Mouse (Mus musculus) kidney, embryonic 14.5 days (tissue): ENCODE measurements around the gene Scaf11. TPM values are rescaled to one million over a fixed set of nuclear protein-coding genes. Genes with fewer than 3 reads are reported as not detected.

ENCODE experiments used
- ATAC-seq: fragments of 200-750 bp; cut with Nextera tagmentation; 2 replicates; pipeline ENCODE4 v1.8.0; 2017; ENCODE audit warnings: moderate number of reproducible peaks, mild to moderate bottlenecking, moderate TSS enrichment, moderate library complexity; ENCODE audit not compliant: low FRiP score, low TSS enrichment
- H3K27ac ChIP-seq: fragments of 300-500 bp; sonication (generic); 2 replicates; pipeline ENCODE4 v1.5.1; 2014; ENCODE audit warnings: low read depth, mild to moderate bottlenecking, low read length, moderate library complexity, mixed read lengths
- H3K27me3 ChIP-seq: fragments of 300-500 bp; sonication (generic); 2 replicates; pipeline ENCODE4 v1.6.1; 2014; ENCODE audit warnings: mild to moderate bottlenecking, low read length; ENCODE audit not compliant: control insufficient read depth, insufficient read depth
- H3K36me3 ChIP-seq: fragments of 300-500 bp; sonication (generic); 2 replicates; pipeline ENCODE4 v1.6.1; 2014; ENCODE audit warnings: low read length, mixed read lengths; ENCODE audit not compliant: control insufficient read depth, insufficient read depth
- H3K4me1 ChIP-seq: fragments of 300-500 bp; sonication (generic); 2 replicates; pipeline ENCODE4 v1.6.1; 2014; ENCODE audit warnings: low read length, mixed read lengths; ENCODE audit not compliant: control insufficient read depth, insufficient read depth
- H3K4me2 ChIP-seq: fragments of 300-500 bp; sonication (generic); replicated peaks from 2 replicates; pipeline ENCODE4 v1.6.1; 2014; ENCODE audit warnings: low read depth, mild to moderate bottlenecking, low read length
- H3K4me3 ChIP-seq: fragments of 300-500 bp; sonication (generic); 2 replicates; pipeline ENCODE4 v1.5.1; 2014; ENCODE audit warnings: mild to moderate bottlenecking, low read length
- H3K9ac ChIP-seq: fragments of 300-500 bp; sonication (generic); 2 replicates; pipeline ENCODE4 v1.6.1; 2014; ENCODE audit warnings: low read depth, mild to moderate bottlenecking, low read length, moderate library complexity
- H3K9me3 ChIP-seq: fragments of 300-500 bp; sonication (generic); 2 replicates; pipeline ENCODE4 v1.6.1; 2016; ENCODE audit warnings: low read length; ENCODE audit not compliant: control insufficient read depth
- WGBS: fragments of 180-500 bp; shearing (Covaris S2); extraction: QIAGEN DNeasy Blood & Tissue Kit; methylation state at CpG from one replicate; pipeline ENCODE4 v1.1.7; 2014; 5-methylcytosine and 5-hydroxymethylcytosine counted together
- polyA plus RNA-seq: library from polyadenylated mRNA; unstranded; fragments of >200 nt; fragmentation: Nextera tagmentation; extraction: Ambion mirVana; gene quantifications from 2 replicates; pipeline ENCODE4 v1.2.1, GENCODE M21; 2014

The Scaf11 gene
- polyA plus RNA-seq, 1 experiment from 2014 or later, result 115 TPM

DNA sequence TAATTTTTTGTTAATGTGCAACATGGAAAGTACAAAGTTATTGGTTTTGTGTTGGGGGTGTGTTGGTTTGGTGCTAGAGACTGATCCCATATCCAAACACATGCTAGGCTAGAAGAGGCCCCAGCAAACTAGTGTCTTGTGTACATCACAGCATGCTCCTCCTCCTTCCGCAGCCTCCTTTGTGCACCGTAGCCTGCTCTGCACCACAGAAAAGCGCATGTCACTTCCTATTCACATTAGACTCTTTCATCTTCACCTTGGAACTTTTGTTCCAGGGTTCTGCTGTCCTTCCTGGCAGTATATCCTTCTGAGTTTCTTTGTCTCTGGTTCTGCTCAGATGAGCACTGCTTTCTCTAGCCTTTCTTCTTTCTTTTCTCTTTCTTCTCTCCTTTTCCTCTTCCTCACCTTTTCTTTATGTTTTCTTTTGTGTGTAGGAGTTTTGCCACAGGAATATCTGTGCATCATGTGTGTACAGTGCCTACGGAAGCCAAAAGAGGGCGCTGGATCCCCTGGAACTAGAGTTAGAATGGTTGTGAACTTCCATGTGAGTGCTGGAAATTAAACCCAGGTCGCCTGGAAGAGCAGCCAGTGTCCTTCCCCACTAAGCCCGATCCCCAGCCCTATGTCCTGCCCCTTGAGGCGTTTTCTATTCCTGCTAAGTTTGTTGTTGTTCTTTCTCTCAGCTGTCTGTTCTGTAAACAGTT, 63.9 kb downstream of the Scaf11 start:
- no peaks in the 10 kb centered on the region for H3K27me3 ChIP-seq
- no peaks in the 10 kb centered on the region for H3K9me3 ChIP-seq
- H3K4me2 ChIP-seq, result no peak overlapping the region
- H3K36me3 ChIP-seq, result peaks cover 59% of the 10 kb centered on the region
- 87% methylated on average over 8 of the region's 8 CpGs for WGBS
- no peak overlapping the region for H3K27ac ChIP-seq
- H3K4me3 ChIP-seq, result no peak overlapping the region
- no peak overlapping the region for H3K9ac ChIP-seq
- no peaks in the 10 kb centered on the region for H3K4me1 ChIP-seq
- ATAC-seq, result no peak

DNA sequence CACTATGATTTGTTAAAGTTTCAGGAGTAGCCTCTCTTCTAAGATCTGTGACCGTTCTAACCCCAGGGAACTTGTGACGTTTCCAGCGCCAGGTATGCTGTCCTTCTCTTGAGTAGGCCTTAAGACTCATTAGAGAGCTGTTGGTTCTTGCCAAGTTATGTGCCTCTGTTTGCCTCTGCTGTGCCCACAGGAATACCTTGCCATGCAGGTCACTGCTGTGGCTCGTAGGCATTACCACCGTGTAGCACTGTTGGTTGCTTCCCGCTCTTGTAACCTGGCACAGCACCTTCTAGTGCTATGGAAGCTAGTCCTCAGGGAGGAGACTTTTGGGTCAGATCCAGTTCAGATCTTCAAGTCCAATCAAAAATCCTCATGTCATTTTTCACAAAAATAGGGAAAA, 65.6 kb downstream of the Scaf11 start:
- ATAC-seq, result no peak
- Histone ChIP-seq H3K27me3 (no peaks in the 10 kb centered on the region), H3K27ac (no peak overlapping the region), H3K36me3 (peaks cover 66% of the 10 kb centered on the region), H3K9ac (no peak overlapping the region), H3K4me1 (no peaks in the 10 kb centered on the region), H3K4me3 (no peak overlapping the region), H3K9me3 (no peaks in the 10 kb centered on the region), H3K4me2 (no peak overlapping the region)
- 96% methylated on average over 6 of the region's 6 CpGs for WGBS

DNA sequence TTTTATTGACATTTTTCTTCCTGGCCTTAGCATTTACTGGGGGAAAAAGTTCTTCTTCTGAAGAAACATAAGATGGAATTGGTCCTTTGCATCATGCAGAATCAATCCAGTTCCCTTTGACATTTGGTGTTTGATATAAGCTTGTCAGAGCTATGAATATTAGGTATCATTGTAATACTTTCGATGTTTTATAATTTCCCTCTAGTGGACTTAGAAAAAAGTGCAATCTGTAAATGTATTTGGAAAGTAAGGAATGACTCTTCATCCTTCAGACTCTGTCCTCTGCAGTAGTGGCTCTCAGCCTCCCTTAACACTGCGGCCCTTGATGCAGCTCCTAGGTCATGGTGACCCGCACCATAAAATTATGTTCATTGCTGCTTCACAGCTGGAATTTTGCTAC, 67.8 kb downstream of the Scaf11 start:
- Histone ChIP-seq H3K9ac (no peak overlapping the region), H3K27me3 (no peaks in the 10 kb centered on the region), H3K36me3 (peaks cover 64% of the 10 kb centered on the region)

DNA sequence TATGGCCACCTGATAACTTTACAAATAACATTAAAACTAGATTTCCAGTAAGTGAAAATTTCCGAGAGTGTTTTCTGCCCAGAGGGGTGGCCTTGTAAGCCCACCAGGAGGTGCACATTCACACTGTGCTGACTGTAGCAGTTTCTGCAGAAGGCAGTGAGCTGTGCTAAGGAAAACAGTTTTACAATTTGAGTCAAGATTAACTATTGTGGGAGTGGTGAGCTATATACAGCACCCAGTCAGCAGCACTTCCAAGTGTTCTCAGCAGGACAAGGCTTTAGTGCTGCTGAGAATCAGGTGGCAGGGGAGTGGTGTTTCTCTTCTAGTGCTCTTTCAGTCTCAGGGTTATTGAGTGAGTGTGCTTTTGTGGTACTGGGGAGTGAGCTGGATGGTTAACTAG, 72.1 kb downstream of the Scaf11 start:
- no peak overlapping the region for H3K9ac ChIP-seq
- H3K4me3 ChIP-seq, result no peak overlapping the region
- H3K4me1 ChIP-seq, result no peaks in the 10 kb centered on the region
- peaks cover 41% of the 10 kb centered on the region for H3K36me3 ChIP-seq
- 73% methylated on average over 1 of the region's 1 CpGs for WGBS
- H3K27me3 ChIP-seq, result no peaks in the 10 kb centered on the region
- ATAC-seq, result no peak; the same call in 1 of the 2 replicates
- no peak overlapping the region for H3K4me2 ChIP-seq
- no peaks in the 10 kb centered on the region for H3K9me3 ChIP-seq
- no peak overlapping the region for H3K27ac ChIP-seq

More for the DNA sequence above, 67.8 kb downstream of the Scaf11 start:
- H3K4me2 ChIP-seq, result no peak overlapping the region
- H3K9me3 ChIP-seq, result no peaks in the 10 kb centered on the region
- no peaks in the 10 kb centered on the region for H3K4me1 ChIP-seq
- H3K27ac ChIP-seq, result no peak overlapping the region
- 92% methylated on average over 3 of the region's 3 CpGs for WGBS
- H3K4me3 ChIP-seq, result no peak overlapping the region
- ATAC-seq, result no peak

DNA sequence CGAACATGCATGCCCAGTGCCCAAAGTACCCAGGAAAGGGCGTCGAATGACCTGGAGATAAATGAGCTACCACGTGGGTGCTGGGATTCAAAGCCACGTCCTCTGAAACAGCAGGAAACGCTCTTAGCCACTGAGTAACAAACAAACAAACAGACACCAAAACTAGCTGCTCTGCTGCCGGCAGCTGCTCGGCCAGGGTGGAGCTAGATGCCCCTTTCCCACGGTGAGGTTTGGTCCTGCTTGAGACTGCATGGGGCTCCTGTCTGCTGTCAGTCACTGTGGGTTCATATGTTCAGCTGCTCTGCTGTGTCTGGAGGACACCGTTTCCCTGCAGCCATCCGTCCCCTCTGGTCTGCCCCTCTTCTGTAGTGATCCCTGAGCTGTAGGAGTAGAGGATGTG, 78.4 kb downstream of the Scaf11 start:
- Histone ChIP-seq H3K9me3 (no peaks in the 10 kb centered on the region), H3K9ac (no peak overlapping the region), H3K4me2 (no peak overlapping the region), H3K36me3 (peaks cover 51% of the 10 kb centered on the region), H3K4me1 (no peaks in the 10 kb centered on the region), H3K27me3 (no peaks in the 10 kb centered on the region), H3K4me3 (no peak overlapping the region), H3K27ac (no peak overlapping the region)
- no peak for ATAC-seq
- whole genome bisulfite sequencing, result 91% methylated on average over 11 of the region's 11 CpGs

DNA sequence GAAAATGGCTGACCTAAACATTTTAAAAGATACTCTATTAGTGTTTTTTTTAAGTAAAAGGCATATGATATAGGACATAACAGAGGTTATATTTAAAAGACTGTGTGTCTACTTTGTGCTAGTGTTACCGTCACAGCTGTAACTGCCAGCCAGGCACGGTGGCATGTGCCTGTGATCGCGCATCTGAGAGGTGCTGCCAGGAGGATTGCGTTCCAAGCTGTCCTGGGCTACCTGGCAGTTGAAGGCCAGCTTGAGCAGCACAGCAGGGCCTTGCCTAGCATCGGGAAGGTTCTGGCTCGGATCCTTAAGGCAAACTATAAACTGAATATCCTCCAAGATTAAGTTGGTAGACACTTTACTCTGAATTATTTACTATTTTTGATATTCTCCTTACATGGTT, 82.9 kb downstream of the Scaf11 start:
- H3K27ac ChIP-seq, result no peak overlapping the region
- H3K36me3 ChIP-seq, result peaks cover 58% of the 10 kb centered on the region
- no peaks in the 10 kb centered on the region for H3K27me3 ChIP-seq
- no peaks in the 10 kb centered on the region for H3K9me3 ChIP-seq
- no peak overlapping the region for H3K4me2 ChIP-seq
- no peak overlapping the region for H3K4me3 ChIP-seq
- no peak overlapping the region for H3K9ac ChIP-seq
- ATAC-seq, result no peak
- no peaks in the 10 kb centered on the region for H3K4me1 ChIP-seq
- WGBS, result 92% methylated on average over 7 of the region's 7 CpGs

DNA sequence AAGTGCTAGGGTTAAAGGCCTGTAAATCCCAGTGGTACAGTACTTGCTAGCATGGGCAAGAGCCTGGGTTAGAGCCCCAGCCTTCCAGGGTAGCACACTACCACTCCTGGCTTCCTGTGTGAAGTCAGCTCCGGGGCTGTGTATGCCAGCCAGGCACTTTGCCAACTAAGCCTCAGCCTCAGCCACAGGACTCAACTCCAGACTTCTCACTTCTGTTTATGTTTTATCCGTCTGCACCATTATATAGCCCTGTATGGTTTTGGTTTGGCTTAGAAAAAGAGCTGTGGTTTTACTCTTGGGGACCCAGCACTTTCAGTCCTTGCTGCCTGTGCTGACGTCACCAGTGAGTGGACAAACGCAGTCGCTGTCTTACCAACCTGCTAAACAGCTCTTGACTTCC, 83.4 kb downstream of the Scaf11 start:
- H3K4me2 ChIP-seq, result no peak overlapping the region
- H3K36me3 ChIP-seq, result peaks cover 59% of the 10 kb centered on the region
- 90% methylated on average over 5 of the region's 5 CpGs for WGBS
- H3K27ac ChIP-seq, result no peak overlapping the region
- ATAC-seq, result no peak
- no peak overlapping the region for H3K4me3 ChIP-seq
- no peaks in the 10 kb centered on the region for H3K27me3 ChIP-seq
- H3K9me3 ChIP-seq, result no peaks in the 10 kb centered on the region
- H3K9ac ChIP-seq, result no peak overlapping the region
- H3K4me1 ChIP-seq, result no peaks in the 10 kb centered on the region

DNA sequence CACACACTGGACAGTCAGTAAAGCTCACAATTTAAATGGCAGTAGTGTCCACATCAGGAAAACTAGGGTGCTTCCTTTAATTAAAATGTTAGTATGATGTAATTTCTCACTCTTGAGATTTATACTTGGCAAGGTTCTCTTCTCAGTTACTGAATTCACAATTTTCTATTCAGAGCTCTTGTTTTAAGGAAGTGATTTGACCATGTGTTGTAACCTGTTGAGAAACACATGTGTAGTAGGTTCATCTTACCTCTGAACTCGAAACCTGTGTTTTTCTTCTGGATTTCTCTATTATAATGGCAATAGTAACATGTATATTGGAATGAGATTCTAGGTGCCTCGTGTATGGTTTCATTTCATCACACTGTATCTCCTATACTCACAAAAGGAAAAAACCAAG, 84.4 kb downstream of the Scaf11 start:
- Histone ChIP-seq H3K4me1 (no peaks in the 10 kb centered on the region), H3K27me3 (no peaks in the 10 kb centered on the region), H3K4me3 (no peak overlapping the region), H3K9me3 (no peaks in the 10 kb centered on the region), H3K9ac (no peak overlapping the region), H3K27ac (no peak overlapping the region), H3K4me2 (no peak overlapping the region), H3K36me3 (peaks cover 67% of the 10 kb centered on the region)
- ATAC-seq, result no peak
- WGBS, result 91% methylated on average over 2 of the region's 2 CpGs

DNA sequence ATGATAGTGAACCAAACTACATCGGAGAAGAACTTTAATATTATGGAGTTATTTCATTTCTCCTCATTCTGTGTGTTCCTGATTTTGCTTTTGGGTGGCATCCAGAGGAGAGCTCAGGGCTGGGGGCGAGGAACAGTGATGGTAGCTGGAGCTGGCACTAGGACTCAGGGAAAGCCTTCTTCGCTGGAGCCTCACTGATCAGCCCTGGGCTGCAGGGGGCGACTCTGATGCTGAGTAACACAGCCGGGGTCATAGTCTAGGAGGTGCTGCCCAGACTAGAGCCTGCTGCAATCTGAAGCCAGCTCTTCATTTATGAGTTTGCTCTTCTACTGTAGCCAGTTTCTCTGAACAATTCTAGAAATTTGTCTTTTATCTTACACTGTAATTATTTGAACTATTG, 87.5 kb downstream of the Scaf11 start:
- no peak overlapping the region for H3K4me2 ChIP-seq
- H3K4me3 ChIP-seq, result no peak overlapping the region
- peaks cover 83% of the 10 kb centered on the region for H3K36me3 ChIP-seq
- ATAC-seq, result no peak
- no peaks in the 10 kb centered on the region for H3K27me3 ChIP-seq
- WGBS, result 87% methylated on average over 5 of the region's 5 CpGs
- H3K4me1 ChIP-seq, result no peaks in the 10 kb centered on the region
- no peaks in the 10 kb centered on the region for H3K9me3 ChIP-seq
- no peak overlapping the region for H3K27ac ChIP-seq
- H3K9ac ChIP-seq, result no peak overlapping the region
